Mouse (Mus musculus) cerebellum, adult 11-12 months (tissue): ENCODE data around the gene Uox.

Experiments
- DNase-seq: peaks from one replicate; pipeline ENCODE4 v3.0.0; 2022

The Uox gene

GRCm38 (mm10) chr3:146628227-146628982 lies 58.2 kb downstream of the Uox start:
- no peak for DNase-seq

DNA sequence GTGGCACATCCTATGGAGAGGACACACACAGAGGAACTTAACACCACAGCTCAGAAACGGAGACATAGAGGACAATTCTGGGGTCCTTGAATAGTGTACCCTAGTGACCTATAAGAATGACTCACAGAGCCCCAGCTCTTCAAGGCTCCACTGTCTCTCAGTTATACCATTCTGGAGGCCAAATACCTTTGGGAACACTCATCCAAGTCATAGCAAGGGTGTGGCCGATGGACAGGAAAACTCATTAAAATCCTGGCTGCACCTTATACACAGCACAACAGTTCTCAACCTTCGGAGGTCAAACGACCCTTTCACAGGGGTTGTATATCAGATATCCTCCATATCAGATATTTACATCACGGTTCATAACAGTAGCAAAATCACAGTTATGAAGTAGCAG lies 62.3 kb downstream of the Uox start:
- no peak for DNase-seq

DNA sequence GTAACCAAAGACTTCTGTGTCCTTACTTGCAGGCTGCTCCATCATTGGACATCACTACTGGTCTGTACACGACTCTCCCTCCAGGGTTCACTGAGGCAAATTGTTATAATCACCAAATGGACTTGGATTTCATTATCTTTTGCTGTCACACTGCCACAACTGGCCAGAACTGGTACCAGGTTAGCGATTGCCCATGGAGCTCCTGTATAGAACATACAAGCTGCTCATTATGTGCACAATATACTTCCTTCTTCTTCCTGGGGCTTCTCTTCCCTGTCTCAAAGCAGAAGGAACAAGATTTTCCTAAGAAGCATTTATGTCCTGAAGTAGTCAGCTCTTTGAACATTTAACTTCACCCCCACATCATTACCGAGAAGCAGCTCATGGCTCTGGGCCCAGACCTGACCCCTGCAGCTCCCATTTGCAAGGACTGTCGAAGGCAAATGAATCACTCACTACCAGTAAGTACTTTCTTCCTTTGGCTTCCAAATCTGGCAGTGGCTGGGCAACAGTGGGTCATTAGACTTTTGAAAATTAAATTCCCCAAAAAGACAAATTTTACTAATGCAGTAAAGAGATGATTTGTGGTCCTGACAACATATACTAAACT lies 71.7 kb downstream of the Uox start:
- DNase-seq = no peak

DNA sequence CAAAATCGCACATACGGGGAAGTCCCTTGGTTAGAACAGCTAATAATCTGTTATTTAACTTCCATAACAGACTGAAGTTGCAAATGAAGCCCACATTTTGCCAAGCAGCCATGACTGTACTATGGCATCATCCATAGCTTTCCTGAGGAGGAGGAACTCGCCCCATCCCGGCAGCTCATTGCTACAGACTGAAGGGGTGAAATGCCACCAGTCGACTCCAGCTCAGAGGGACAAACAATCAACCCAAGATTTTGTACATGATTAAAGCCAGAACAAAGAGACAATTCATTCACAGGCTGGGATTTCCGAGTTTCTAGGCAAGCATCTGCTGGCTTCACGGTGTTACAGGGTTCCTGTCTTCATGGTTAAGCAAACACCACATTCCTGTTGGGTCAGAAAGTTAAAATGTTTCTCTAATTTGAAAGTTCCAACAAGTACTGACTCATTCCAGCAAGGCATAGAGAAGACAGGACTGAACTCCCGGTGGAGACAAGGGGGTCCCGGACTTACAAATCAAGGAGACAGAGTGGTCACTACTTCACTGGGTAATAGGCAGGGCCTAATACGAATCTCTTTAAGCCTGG lies 79.2 kb downstream of the Uox start:
- no peak for DNase-seq

DNA sequence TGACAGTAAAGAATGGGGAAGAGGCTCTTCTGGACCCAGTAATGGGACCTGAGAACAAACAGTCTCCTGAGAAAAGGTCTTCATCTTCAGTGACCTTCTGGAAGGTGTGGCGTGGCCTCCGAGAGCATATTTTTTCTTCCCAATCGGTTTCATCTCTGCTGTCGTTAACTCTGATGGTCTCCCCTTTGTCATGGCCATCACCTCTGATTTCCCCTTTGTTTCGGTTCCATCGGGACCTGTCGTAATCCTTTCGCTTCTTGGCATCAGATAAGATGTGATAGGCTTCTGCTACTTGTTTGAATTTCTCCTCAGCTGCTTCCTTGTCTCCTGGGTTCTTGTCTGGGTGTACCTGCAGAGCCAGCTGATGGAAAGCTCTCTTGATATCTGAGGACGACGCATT lies 80.5 kb downstream of the Uox start:
- no peak for DNase-seq

GRCm38 (mm10) chr3:146651217-146651616 lies 81.0 kb downstream of the Uox start, which contains the start of gene 4930503B20Rik:
Gene 4930503B20Rik (minus strand): TSS chr3:146651317.
- no peak for DNase-seq

DNA sequence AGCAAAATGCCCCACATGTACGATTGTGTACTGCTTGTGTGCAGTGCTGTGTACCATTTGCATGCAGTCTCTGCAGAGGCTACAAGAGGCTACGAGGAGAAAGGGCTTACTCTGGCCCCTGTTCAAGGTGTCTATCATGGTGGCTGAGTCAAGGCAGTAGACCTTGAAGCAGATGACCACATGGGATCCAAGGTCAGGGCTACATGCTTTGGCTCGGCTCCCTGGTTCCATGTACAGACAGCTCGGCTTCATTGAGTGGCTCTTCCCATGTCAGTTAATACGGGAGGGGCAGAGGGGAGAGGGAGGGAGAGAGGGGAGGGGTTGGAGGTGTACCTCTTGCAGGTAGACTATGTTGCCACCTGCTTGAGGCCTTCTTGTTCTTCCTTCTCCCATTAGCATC lies 82.2 kb downstream of the Uox start:
- no peak for DNase-seq

- no peak for DNase-seq
Observed at GRCm38 (mm10) chr3:146653692-146654091, 83.5 kb downstream of the Uox start.

- no peak for DNase-seq
Observed at GRCm38 (mm10) chr3:146655111-146655577, 84.9 kb downstream of the Uox start.

GRCm38 (mm10) chr3:146657433-146657832 lies 87.2 kb downstream of the Uox start:
- DNase-seq = no peak

DNA sequence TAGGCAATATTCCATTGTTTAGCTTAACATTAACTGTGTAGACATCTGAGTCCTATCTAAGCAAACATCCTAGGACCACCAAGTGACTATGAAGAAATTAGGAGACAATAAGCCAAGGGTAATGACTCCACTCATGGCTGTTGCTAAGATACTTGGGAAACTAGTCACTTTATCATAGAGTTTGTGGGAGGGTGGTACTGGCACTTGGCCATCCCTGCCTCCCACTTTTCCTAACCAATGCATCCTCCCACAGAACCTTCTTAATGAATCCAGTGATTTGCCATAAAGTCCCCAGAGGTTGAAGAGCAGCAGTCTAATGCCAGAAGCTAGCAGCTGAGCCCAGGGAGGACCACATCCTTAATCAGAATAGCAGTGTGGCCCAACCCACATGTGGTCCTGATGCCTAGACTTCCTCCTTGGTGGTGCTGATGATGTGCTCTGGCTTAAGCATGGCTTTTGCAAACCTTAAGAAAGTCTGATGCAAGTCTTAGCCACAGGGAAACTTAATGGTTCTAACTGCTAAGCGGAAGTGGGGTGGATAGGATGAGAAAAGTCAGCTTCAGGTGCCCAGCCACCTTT lies 87.9 kb downstream of the Uox start:
- no peak for DNase-seq

GRCm38 (mm10) chr3:146659321-146659720 lies 89.1 kb downstream of the Uox start:
- DNase-seq = peak; percentile 69

DNA sequence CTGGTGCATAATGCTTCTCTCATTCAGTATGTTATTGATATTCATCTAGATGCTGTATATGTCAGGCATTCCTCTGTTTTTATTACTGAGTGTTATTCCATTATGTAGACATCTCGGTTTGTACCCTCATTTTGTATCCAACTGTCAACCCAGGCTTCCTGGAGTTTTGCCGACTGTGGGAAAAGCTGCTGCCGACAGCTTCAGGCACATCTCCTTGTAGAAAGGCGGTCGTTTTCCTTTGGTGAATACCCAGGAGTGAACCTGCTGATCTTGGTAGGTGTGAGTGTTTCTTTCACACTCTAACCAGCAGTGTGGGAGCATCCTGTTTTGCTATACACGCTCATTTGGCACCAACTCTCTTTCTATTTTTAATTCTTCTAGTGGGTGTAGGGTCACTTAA lies 90.8 kb downstream of the Uox start:
- DNase-seq = no peak

- DNase-seq = no peak
Observed at GRCm38 (mm10) chr3:146661907-146662306, 91.7 kb downstream of the Uox start.

DNA sequence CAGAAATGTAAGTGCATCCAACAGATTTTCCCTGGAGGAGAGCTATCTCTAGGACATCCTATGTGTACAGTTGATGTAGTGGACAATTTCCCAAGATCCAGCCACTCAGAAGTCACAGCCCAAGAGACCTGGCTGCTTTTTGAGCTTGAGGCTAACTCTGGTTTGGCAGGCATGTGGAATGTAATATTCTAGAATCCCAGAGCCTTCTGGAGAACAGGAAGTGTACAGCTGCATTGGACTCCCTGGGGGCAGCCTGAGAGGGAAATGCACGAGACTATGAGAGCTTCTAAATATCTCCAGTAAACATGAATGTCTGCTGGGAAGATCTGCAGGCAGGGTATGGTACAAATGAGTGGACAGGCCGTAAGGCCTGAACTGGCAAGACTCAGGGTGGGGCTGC lies 100.9 kb downstream of the Uox start:
- DNase-seq = no peak

DNA sequence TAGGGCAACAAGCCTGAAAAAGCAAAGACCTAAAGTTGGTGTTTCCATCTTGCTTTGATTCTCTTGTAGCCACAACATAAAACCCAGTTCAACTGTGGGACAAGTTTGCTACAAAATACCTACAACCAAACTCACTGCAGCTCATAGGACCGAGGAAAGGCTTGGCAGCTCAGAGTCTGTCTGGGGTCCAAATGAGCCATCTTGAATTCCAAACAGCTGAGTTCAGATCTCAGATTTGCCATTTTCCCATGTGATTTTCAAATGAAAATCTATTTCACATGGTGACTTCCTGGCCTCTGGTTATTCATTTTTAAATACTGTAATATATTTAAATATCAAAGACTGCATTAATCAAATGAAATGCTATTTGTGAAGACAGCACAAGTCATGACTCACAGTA lies 104.9 kb downstream of the Uox start:
- DNase-seq = no peak

DNA sequence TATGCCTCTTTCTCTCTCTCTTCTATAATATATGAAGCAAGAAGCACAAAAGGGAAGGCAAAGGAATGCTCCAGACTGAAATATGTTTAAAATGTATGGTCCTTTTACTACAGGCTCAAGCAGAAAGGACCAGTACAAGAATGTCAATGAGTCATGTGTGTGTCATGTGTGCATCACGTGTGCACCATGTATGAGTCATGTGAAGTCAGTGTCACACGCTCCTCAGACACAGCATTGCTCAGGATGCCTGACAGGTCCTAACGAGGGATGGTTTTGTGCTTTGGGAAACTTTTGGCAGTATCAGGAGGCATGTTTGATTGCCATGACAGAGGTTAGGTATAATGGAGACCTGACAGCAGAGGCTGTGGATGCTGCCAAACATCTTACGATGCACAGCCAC lies 106.0 kb downstream of the Uox start:
- no peak for DNase-seq

DNA sequence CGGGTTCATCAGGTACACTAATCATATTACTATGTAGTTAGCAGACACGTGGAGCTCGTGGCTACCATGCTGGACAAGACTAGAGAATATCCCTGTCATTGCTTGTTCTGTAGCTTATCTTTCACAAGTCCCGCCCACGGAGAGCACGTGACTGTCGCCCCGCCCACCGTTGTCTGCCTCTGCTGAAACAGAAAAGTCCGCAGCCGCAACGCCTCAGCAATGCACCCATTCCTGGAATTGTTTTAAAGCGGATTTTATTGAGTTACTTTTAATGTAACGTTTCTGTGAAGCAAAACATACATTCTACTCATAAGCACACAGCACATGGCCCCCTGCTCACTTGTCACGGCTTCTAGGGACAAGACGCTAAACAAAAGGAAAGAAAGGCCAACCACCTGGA lies 109.4 kb downstream of the Uox start:
- DNase-seq = no peak

- DNase-seq = no peak
Observed at GRCm38 (mm10) chr3:146680625-146681024, 110.4 kb downstream of the Uox start.

DNA sequence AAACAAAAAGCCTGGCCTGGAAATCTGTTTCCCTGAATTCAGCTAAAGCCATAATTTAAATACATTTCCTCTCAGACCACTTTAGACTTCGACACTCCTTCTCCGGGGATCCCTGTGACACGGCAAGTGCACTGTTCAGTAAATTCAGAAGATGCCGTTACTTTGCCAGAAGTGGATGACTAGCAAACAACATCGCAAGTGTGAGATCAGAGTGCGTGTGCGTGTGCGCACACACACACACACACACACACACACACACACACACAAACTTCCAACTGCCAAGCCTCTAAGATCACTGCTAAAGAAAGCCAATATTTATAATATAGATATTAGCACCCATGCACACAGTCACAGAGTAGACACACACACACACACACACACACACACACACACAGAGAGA lies 111.5 kb downstream of the Uox start:
- DNase-seq = no peak
